Mouse (Mus musculus): ENCODE measurements around the gene Spty2d1.
"Not testable (repeated sequence)": the region's sequence is repeated elsewhere in the genome, so short reads cannot be mapped to it uniquely, and the experiment has no call there.

Spty2d1 gene

GRCm38 (mm10) chr7:47008168-47008993 lies at the start of gene Spty2d1:
Spty2d1 (minus strand) TSS chr7:47008411.
- peak; percentile 99 for DNase-seq

GRCm38 (mm10) chr7:47056273-47056672 lies 48.1 kb upstream of the Spty2d1 start:
- DNase-seq, result no peak

GRCm38 (mm10) chr7:47055744-47056143 lies 47.5 kb upstream of the Spty2d1 start:
- peak; percentile 26 to 38 for DNase-seq

- peak; percentile 91 to 93 for DNase-seq
Measured at GRCm38 (mm10) chr7:47054666-47055065, 46.5 kb upstream of the Spty2d1 start.

- DNase-seq, result peak; percentile 32 to 74
Measured at GRCm38 (mm10) chr7:47053287-47053686, 45.1 kb upstream of the Spty2d1 start.

GRCm38 (mm10) chr7:47052276-47052675 lies 44.1 kb upstream of the Spty2d1 start:
- peak; percentile 55 to 79 for DNase-seq

GRCm38 (mm10) chr7:47051404-47052151 lies 43.4 kb upstream of the Spty2d1 start:
- DNase-seq, result peak; percentile 65 to 74

GRCm38 (mm10) chr7:47050766-47051165 lies 42.6 kb upstream of the Spty2d1 start:
- DNase-seq, result peak; percentile 67 to 79

GRCm38 (mm10) chr7:47050366-47050765 lies 42.2 kb upstream of the Spty2d1 start, which contains the start of gene Tmem86a:
Tmem86a (plus strand) TSS chr7:47050601.
- DNase-seq, result peak; percentile 97

- peak; percentile 27 to 37 for DNase-seq
Measured at GRCm38 (mm10) chr7:47042823-47043490, 34.7 kb upstream of the Spty2d1 start.

GRCm38 (mm10) chr7:47042121-47042520 lies 33.9 kb upstream of the Spty2d1 start:
- peak; percentile 50 to 74 for DNase-seq

GRCm38 (mm10) chr7:47041706-47042105 lies 33.5 kb upstream of the Spty2d1 start:
- no peak for DNase-seq

- peak in 1 of 2 experiments; percentile 19 for DNase-seq
Measured at GRCm38 (mm10) chr7:47035426-47035825, 27.2 kb upstream of the Spty2d1 start.

- DNase-seq, result peak; percentile 34 to 45
Measured at GRCm38 (mm10) chr7:47034785-47035384, 26.7 kb upstream of the Spty2d1 start.

GRCm38 (mm10) chr7:47031371-47031770 lies 23.2 kb upstream of the Spty2d1 start:
- no peak for DNase-seq

- DNase-seq, result no peak
Measured at GRCm38 (mm10) chr7:47030517-47031193, 22.4 kb upstream of the Spty2d1 start.

GRCm38 (mm10) chr7:47027520-47027919 lies 19.3 kb upstream of the Spty2d1 start:
- DNase-seq, result no peak

- DNase-seq, result not testable (repeated sequence)
Measured at GRCm38 (mm10) chr7:47026899-47027298, 18.7 kb upstream of the Spty2d1 start.

- peak; percentile 39 to 61 for DNase-seq
Measured at GRCm38 (mm10) chr7:47025429-47025828, 17.2 kb upstream of the Spty2d1 start.

- DNase-seq, result no peak
Measured at GRCm38 (mm10) chr7:47024454-47024853, 16.2 kb upstream of the Spty2d1 start.

GRCm38 (mm10) chr7:47023530-47023929 lies 15.3 kb upstream of the Spty2d1 start:
- DNase-seq, result peak; percentile 80 to 93

- DNase-seq, result no peak
Measured at GRCm38 (mm10) chr7:47022482-47022881, 14.3 kb upstream of the Spty2d1 start.
